Mouse (Mus musculus) lung, postnatal 36 days (tissue): ENCODE results near the gene Olfr27.

ENCODE experiments used
- DNase-seq: peaks from one replicate; pipeline ENCODE4 v3.0.0; 2022; ENCODE audit warnings: mixed read lengths

The Olfr27 gene

GRCm38 (mm10) chr9:39127831-39128230 lies at the start of gene Olfr27:
Gene Olfr27, plus strand, starts transcription at chr9:39128131.
- no peak for DNase-seq

- DNase-seq: no peak
These were observed 49.1 kb upstream of the Olfr27 start, which contains the start of gene Olfr938 for GRCm38 (mm10) chr9:39078787-39079186. Gene Olfr938, minus strand, starts transcription at chr9:39078887.

- DNase-seq: no peak
These were observed 605 bp upstream of the Olfr27 start for GRCm38 (mm10) chr9:39127326-39127725.

GRCm38 (mm10) chr9:39152401-39152800 lies 24.5 kb downstream of the Olfr27 start:
- DNase-seq: no peak

GRCm38 (mm10) chr9:39166004-39166403 lies 38.1 kb downstream of the Olfr27 start, which contains the start of gene Olfr943:
Gene Olfr943, plus strand, starts transcription at chr9:39166304.
- DNase-seq: no peak
